ENCODE assay signal across 8 mouse cellular contexts in genomic region chr10:4346489-4347135, GRCm38 (mm10). TPM values are rescaled to one million over a fixed set of nuclear protein-coding genes. Genes with fewer than 3 reads are reported as not detected.
DNase-seq lines count a peak whose midpoint lies in the region; ATAC-seq and TF ChIP-seq lines count a peak whose summit lies in the region.

No protein-coding gene starts in this region.

- no peak for TF ChIP-seq POLR2A in ES-Bruce4 (IDR thresholded peaks at IDR 0.05; ENCODE audit: insufficient read depth, low read length)

- H3K4me3 ChIP-seq in ES-Bruce4 (ENCODE audit: low read depth, low read length): no peak overlapping the region
- H3K4me3 ChIP-seq in forebrain, embryonic 13.5 days: peak overlapping the region; percentile 29
- H3K4me3 ChIP-seq in liver, embryonic 15.5 days (replicated peaks): peak overlapping the region; percentile 40
- H3K4me3 ChIP-seq in neural tube, embryonic 13.5 days: peak overlapping the region; percentile 30

- 5% methylated on average over 28 of the region's 28 CpGs for WGBS in forebrain, embryonic 13.5 days
- 6% methylated on average over 28 of the region's 28 CpGs for WGBS in liver, embryonic 15.5 days (ENCODE audit: insufficient replicate concordance)
- WGBS in neural tube, embryonic 13.5 days: 6% methylated on average over 28 of the region's 28 CpGs

- no peak for TF ChIP-seq EP300 in ES-Bruce4 (IDR thresholded peaks at IDR 0.05; ENCODE audit: insufficient read depth, low read depth, low read length)

- TF ChIP-seq CTCF in ES-Bruce4 (IDR thresholded peaks at IDR 0.05; ENCODE audit: low read depth, low read length): peak; percentile 90

- H3K9ac ChIP-seq in ES-Bruce4 (ENCODE audit: low read depth, poor library complexity, severe bottlenecking): peak overlapping the region; percentile 54; the same call in 1 of the 2 replicates
- H3K9ac ChIP-seq in forebrain, embryonic 13.5 days: peak overlapping the region; percentile 26; the same call in 1 of the 2 replicates
- no peak overlapping the region for H3K9ac ChIP-seq in liver, embryonic 15.5 days
- H3K9ac ChIP-seq in neural tube, embryonic 13.5 days: peak overlapping the region; percentile 55; the same call in 1 of the 2 replicates

- peaks cover 2% of the 10 kb centered on the region; the same call in 1 of the 2 replicates for H3K36me3 ChIP-seq in ES-Bruce4 (ENCODE audit: control insufficient read depth, insufficient read depth, low read length, poor library complexity, severe bottlenecking)
- no peaks in the 10 kb centered on the region for H3K36me3 ChIP-seq in forebrain, embryonic 13.5 days (ENCODE audit: poor library complexity, severe bottlenecking)
- no peaks in the 10 kb centered on the region for H3K36me3 ChIP-seq in liver, embryonic 15.5 days (replicated peaks)
- H3K36me3 ChIP-seq in neural tube, embryonic 13.5 days: no peaks in the 10 kb centered on the region

- no peak overlapping the region for H3K27ac ChIP-seq in ES-Bruce4 (ENCODE audit: insufficient read depth, low read length)
- H3K27ac ChIP-seq in forebrain, embryonic 13.5 days: no peak overlapping the region
- no peak overlapping the region for H3K27ac ChIP-seq in liver, embryonic 15.5 days (replicated peaks)
- H3K27ac ChIP-seq in neural tube, embryonic 13.5 days (replicated peaks): no peak overlapping the region

- no peaks in the 10 kb centered on the region for H3K9me3 ChIP-seq in ES-Bruce4 (replicated peaks; ENCODE audit: control insufficient read depth, insufficient read depth, low read length, poor library complexity, severe bottlenecking)
- no peaks in the 10 kb centered on the region for H3K9me3 ChIP-seq in forebrain, embryonic 13.5 days (replicated peaks)
- H3K9me3 ChIP-seq in liver, embryonic 15.5 days (replicated peaks): no peaks in the 10 kb centered on the region
- H3K9me3 ChIP-seq in neural tube, embryonic 13.5 days: no peaks in the 10 kb centered on the region

- H3K4me2 ChIP-seq in forebrain, embryonic 13.5 days: peak overlapping the region; percentile 59
- H3K4me2 ChIP-seq in liver, embryonic 15.5 days: peak overlapping the region; percentile 67
- H3K4me2 ChIP-seq in neural tube, embryonic 13.5 days: peak overlapping the region; percentile 55

- no peaks in the 10 kb centered on the region for H3K4me1 ChIP-seq in ES-Bruce4 (ENCODE audit: control insufficient read depth, insufficient read depth, low read length)
- peaks cover 6% of the 10 kb centered on the region; the same call in 1 of the 2 replicates for H3K4me1 ChIP-seq in forebrain, embryonic 13.5 days
- H3K4me1 ChIP-seq in liver, embryonic 15.5 days (replicated peaks): peaks cover 9% of the 10 kb centered on the region
- peaks cover 7% of the 10 kb centered on the region for H3K4me1 ChIP-seq in neural tube, embryonic 13.5 days (replicated peaks)

- DNase-seq in c-Kit-positive CD71-positive TER-119-positive erythroid progenitor cells, embryonic 14.5 days (ENCODE audit: low spot score): peak; percentile 84
- DNase-seq in heart, postnatal 10 days: peak; percentile 92 to 96
- DNase-seq in kidney, postnatal 4 days: peak; percentile 94 to 96
- peak; percentile 33 for DNase-seq in telencephalon, adult 2 months (ENCODE audit: low read depth, low spot score)

- peak; percentile 86 for ATAC-seq in forebrain, embryonic 13.5 days
- ATAC-seq in liver, embryonic 15.5 days (ENCODE audit: insufficient read depth): peak; percentile 74
- peak; percentile 80 for ATAC-seq in neural tube, embryonic 13.5 days (ENCODE audit: low read depth)

- intact Hi-C loops in heart, postnatal 10 days (cut with DNase I): loop anchor here (2.0 to 10.0 kb wide), 2 partner anchors 350 to 812 kb away; no protein-coding TSS in a partner anchor

- no peaks in the 10 kb centered on the region for H3K27me3 ChIP-seq in ES-Bruce4 (ENCODE audit: control insufficient read depth, insufficient read depth, low read length, poor library complexity, severe bottlenecking)
- no peaks in the 10 kb centered on the region for H3K27me3 ChIP-seq in forebrain, embryonic 13.5 days
- H3K27me3 ChIP-seq in liver, embryonic 15.5 days: no peaks in the 10 kb centered on the region
- no peaks in the 10 kb centered on the region for H3K27me3 ChIP-seq in neural tube, embryonic 13.5 days

RNA-seq across cellular contexts. Expression of gene Zbtb2, which starts 41.3 kb away (rescaled TPM):
- 11.0 and 13.1 TPM in 2 replicates for polyA plus RNA-seq in ES-Bruce4 (2011; ENCODE audit: insufficient read depth, insufficient read length, low read depth, missing spikeins)
- 17.6 and 19.0 TPM in 2 replicates for polyA plus RNA-seq in forebrain, embryonic 13.5 days (2015; fragmentation: Nextera tagmentation; extraction: Ambion mirVana)
- 1 to 10 TPM; 8.9 to 9.2 TPM for total RNA-seq in heart, postnatal 10 days (2021)
- polyA plus RNA-seq in liver, embryonic 15.5 days (2015; fragmentation: Nextera tagmentation; extraction: Ambion mirVana): 3.8 and 4.0 TPM in 2 replicates
- 16.9 and 17.2 TPM in 2 replicates for polyA plus RNA-seq in neural tube, embryonic 13.5 days (2015; fragmentation: Nextera tagmentation; extraction: Ambion mirVana)

Comparison
In these comparisons a context has a peak if more than half of its experiments do, and no peak if none do; other contexts are left out.
1. DNase-seq: peak in every context shown above with its lines; median percentile 95 in kidney, postnatal 4 days; 94 in heart, postnatal 10 days; 84 in c-Kit-positive CD71-positive TER-119-positive erythroid progenitor cells, embryonic 14.5 days; 33 in telencephalon, adult 2 months.